Mouse (Mus musculus): ENCODE results near the gene Upb1. TPM values are rescaled to one million over a fixed set of nuclear protein-coding genes. Genes with fewer than 3 reads are reported as not detected.
"Not testable (repeated sequence)": the region's sequence is repeated elsewhere in the genome, so short reads cannot be mapped to it uniquely, and the experiment has no call there.

Gene Upb1
- polyA plus RNA-seq, 1 experiment from 2014 or later: 0.21 TPM

- Histone ChIP-seq H3K9me3 (ENCODE audit: control insufficient read depth, low read length) (no peaks in the 10 kb centered on the region), H3K4me1 (ENCODE audit: control insufficient read depth, insufficient read depth, low read length) (no peaks in the 10 kb centered on the region), H3K27me3 (ENCODE audit: control insufficient read depth, insufficient read depth, low read length) (no peaks in the 10 kb centered on the region), H3K4me2 (ENCODE audit: low read depth, severe bottlenecking) (no peak overlapping the region), H3K36me3 (ENCODE audit: control insufficient read depth, insufficient read depth, low read length) (no peaks in the 10 kb centered on the region), H3K9ac (ENCODE audit: low read length) (no peak overlapping the region), H3K27ac (replicated peaks; ENCODE audit: low read depth, low read length) (no peak overlapping the region), H3K4me3 (ENCODE audit: low read depth, low read length) (no peak overlapping the region)
- ATAC-seq (ENCODE audit: insufficient number of reproducible peaks, low FRiP score, low TSS enrichment, low read depth) (no peak), DNase-seq (ENCODE audit: low spot score) (no peak)
- 84% methylated on average over 2 of the region's 2 CpGs for WGBS
Measured at GRCm38 (mm10) chr10:75390156-75390555, 10.8 kb upstream of the Upb1 start.

- no peak for DNase-seq (ENCODE audit: low spot score)
- Histone ChIP-seq H3K4me1 (ENCODE audit: control insufficient read depth, insufficient read depth, low read length) (no peaks in the 10 kb centered on the region), H3K4me3 (ENCODE audit: low read depth, low read length) (no peak overlapping the region), H3K4me2 (ENCODE audit: low read depth, severe bottlenecking) (no peak overlapping the region), H3K27me3 (ENCODE audit: control insufficient read depth, insufficient read depth, low read length) (no peaks in the 10 kb centered on the region), H3K27ac (replicated peaks; ENCODE audit: low read depth, low read length) (no peak overlapping the region), H3K36me3 (ENCODE audit: control insufficient read depth, insufficient read depth, low read length) (no peaks in the 10 kb centered on the region), H3K9ac (ENCODE audit: low read length) (no peak overlapping the region), H3K9me3 (ENCODE audit: control insufficient read depth, low read length) (no peaks in the 10 kb centered on the region)
- WGBS: 82% methylated on average over 4 of the region's 4 CpGs
- ATAC-seq (ENCODE audit: insufficient number of reproducible peaks, low FRiP score, low TSS enrichment, low read depth): no peak
Measured at GRCm38 (mm10) chr10:75390832-75391231, 10.1 kb upstream of the Upb1 start.

DNA sequence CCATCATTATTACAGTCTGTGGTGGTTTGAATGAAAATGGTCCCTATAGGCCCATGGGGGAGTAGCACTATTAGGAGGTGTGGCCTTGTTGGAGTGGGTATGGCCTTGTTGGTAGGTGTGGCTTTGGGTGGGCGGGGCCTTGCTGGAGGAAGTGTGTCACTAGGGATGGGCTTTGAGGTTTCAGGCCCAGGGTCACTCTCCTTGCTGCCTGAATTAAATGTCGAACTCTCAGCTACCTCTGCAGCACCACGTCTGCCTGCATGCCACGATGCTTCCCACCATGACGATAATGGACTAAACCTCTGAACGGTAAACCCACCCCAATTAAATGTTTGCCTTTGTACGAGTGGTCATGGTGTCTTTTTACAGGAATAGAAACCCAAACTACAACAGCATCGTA, 6.1 kb upstream of the Upb1 start:
- H3K9me3 ChIP-seq (ENCODE audit: control insufficient read depth, low read length): no peaks in the 10 kb centered on the region
- no peaks in the 10 kb centered on the region for H3K36me3 ChIP-seq (ENCODE audit: control insufficient read depth, insufficient read depth, low read length)
- no peak overlapping the region for H3K9ac ChIP-seq (ENCODE audit: low read length)
- no peaks in the 10 kb centered on the region for H3K27me3 ChIP-seq (ENCODE audit: control insufficient read depth, insufficient read depth, low read length)
- H3K27ac ChIP-seq (replicated peaks; ENCODE audit: low read depth, low read length): no peak overlapping the region
- DNase-seq (ENCODE audit: low spot score): no peak
- no peaks in the 10 kb centered on the region for H3K4me1 ChIP-seq (ENCODE audit: control insufficient read depth, insufficient read depth, low read length)
- WGBS: 84% methylated on average over 8 of the region's 8 CpGs
- H3K4me2 ChIP-seq (ENCODE audit: low read depth, severe bottlenecking): no peak overlapping the region
- no peak for ATAC-seq (ENCODE audit: insufficient number of reproducible peaks, low FRiP score, low TSS enrichment, low read depth)
- H3K4me3 ChIP-seq (ENCODE audit: low read depth, low read length): no peak overlapping the region

DNA sequence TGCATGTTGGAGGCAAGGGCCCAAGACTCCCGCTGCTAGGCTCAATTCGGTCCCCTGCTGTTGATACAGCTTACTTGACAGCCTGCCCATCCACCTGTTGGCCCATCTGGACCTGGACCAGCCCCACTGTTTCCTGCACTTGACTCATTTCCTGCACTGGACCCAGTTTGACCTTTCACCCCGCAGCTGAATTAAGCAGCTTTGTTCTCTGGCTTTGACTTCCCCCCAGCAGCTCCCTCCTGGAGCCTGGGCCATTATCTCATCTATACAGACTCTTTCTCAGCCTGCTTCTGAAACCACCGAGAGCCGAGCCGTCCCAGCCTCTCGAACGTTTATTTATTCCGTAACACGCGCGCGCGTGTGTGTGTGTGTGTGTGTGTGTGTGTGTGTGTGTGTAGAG, 3.9 kb upstream of the Upb1 start:
- Histone ChIP-seq H3K4me3 (ENCODE audit: low read depth, low read length) (no peak overlapping the region), H3K9me3 (ENCODE audit: control insufficient read depth, low read length) (no peaks in the 10 kb centered on the region), H3K4me2 (ENCODE audit: low read depth, severe bottlenecking) (no peak overlapping the region), H3K27ac (replicated peaks; ENCODE audit: low read depth, low read length) (no peak overlapping the region), H3K27me3 (ENCODE audit: control insufficient read depth, insufficient read depth, low read length) (no peaks in the 10 kb centered on the region), H3K4me1 (ENCODE audit: control insufficient read depth, insufficient read depth, low read length) (no peaks in the 10 kb centered on the region), H3K36me3 (ENCODE audit: control insufficient read depth, insufficient read depth, low read length) (no peaks in the 10 kb centered on the region), H3K9ac (ENCODE audit: low read length) (no peak overlapping the region)
- DNase-seq (ENCODE audit: low spot score) (peak; percentile 25), ATAC-seq (ENCODE audit: insufficient number of reproducible peaks, low FRiP score, low TSS enrichment, low read depth) (no peak)
- WGBS: 64% methylated on average over 14 of the region's 14 CpGs

- Histone ChIP-seq H3K9ac (ENCODE audit: low read length) (no peak overlapping the region), H3K27ac (replicated peaks; ENCODE audit: low read depth, low read length) (no peak overlapping the region), H3K27me3 (ENCODE audit: control insufficient read depth, insufficient read depth, low read length) (no peaks in the 10 kb centered on the region), H3K4me2 (ENCODE audit: low read depth, severe bottlenecking) (no peak overlapping the region), H3K9me3 (ENCODE audit: control insufficient read depth, low read length) (no peaks in the 10 kb centered on the region), H3K4me3 (ENCODE audit: low read depth, low read length) (no peak overlapping the region), H3K36me3 (ENCODE audit: control insufficient read depth, insufficient read depth, low read length) (no peaks in the 10 kb centered on the region), H3K4me1 (ENCODE audit: control insufficient read depth, insufficient read depth, low read length) (no peaks in the 10 kb centered on the region)
- ATAC-seq (ENCODE audit: insufficient number of reproducible peaks, low FRiP score, low TSS enrichment, low read depth): no peak
- DNase-seq (ENCODE audit: low spot score): no peak
- 89% methylated on average over 8 of the region's 8 CpGs for WGBS
Measured at GRCm38 (mm10) chr10:75405916-75406315, 5.0 kb downstream of the Upb1 start.

DNA sequence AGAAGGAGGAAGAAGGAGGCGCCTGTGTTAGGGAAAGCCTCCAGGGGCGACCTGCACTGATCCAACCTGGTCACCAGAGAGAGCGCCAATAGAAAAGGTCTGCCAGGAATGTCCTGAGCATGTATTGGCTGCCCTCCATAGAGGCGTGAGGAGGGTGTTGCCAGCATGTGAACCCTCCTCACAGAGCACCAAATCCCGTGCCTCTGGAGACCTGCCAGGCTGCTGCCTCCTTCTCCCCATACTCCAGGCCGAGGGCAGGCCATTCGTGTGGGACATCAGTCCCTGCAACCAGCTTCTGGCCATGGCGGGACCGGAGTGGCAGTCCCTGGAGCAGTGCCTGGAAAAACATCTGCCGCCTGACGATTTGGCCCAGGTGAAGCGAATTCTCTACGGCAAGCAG, 5.8 kb downstream of the Upb1 start:
- ATAC-seq (ENCODE audit: insufficient number of reproducible peaks, low FRiP score, low TSS enrichment, low read depth) (0 out of 2 replicates have a peak, but pooled peaks have one; percentile 3), DNase-seq (ENCODE audit: low spot score) (no peak)
- WGBS: 44% methylated on average over 13 of the region's 13 CpGs
- H3K4me2 ChIP-seq (ENCODE audit: low read depth, severe bottlenecking): no peak overlapping the region
- no peaks in the 10 kb centered on the region for H3K27me3 ChIP-seq (ENCODE audit: control insufficient read depth, insufficient read depth, low read length)
- no peaks in the 10 kb centered on the region for H3K4me1 ChIP-seq (ENCODE audit: control insufficient read depth, insufficient read depth, low read length)
- no peak overlapping the region for H3K9ac ChIP-seq (ENCODE audit: low read length)
- H3K4me3 ChIP-seq (ENCODE audit: low read depth, low read length): no peak overlapping the region
- H3K36me3 ChIP-seq (ENCODE audit: control insufficient read depth, insufficient read depth, low read length): no peaks in the 10 kb centered on the region
- no peak overlapping the region for H3K27ac ChIP-seq (replicated peaks; ENCODE audit: low read depth, low read length)
- no peaks in the 10 kb centered on the region for H3K9me3 ChIP-seq (ENCODE audit: control insufficient read depth, low read length)

DNA sequence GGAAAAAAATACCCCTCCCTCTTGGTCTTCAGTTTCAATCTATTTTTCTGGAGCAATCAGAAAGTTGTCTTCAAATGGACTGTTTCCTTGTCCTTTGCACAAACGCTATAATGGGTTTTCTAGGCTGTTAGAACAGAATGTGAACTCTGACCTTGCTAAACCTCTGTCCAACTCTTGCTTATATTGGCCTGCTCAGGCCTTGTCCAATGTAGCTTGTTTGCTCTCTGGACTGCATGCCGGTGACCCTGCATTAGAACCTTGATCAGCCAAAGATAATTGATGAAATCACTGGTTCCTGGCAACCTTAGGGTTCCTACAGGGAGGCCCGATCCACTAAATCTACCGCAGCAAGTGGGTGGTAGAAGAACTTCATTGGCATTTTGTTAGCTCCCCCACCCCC, 6.8 kb downstream of the Upb1 start:
- DNase-seq (ENCODE audit: low spot score): no peak
- 77% methylated on average over 4 of the region's 4 CpGs for WGBS
- Histone ChIP-seq H3K27me3 (ENCODE audit: control insufficient read depth, insufficient read depth, low read length) (no peaks in the 10 kb centered on the region), H3K4me1 (ENCODE audit: control insufficient read depth, insufficient read depth, low read length) (no peaks in the 10 kb centered on the region), H3K36me3 (ENCODE audit: control insufficient read depth, insufficient read depth, low read length) (no peaks in the 10 kb centered on the region), H3K27ac (replicated peaks; ENCODE audit: low read depth, low read length) (no peak overlapping the region), H3K4me2 (ENCODE audit: low read depth, severe bottlenecking) (no peak overlapping the region), H3K9me3 (ENCODE audit: control insufficient read depth, low read length) (no peaks in the 10 kb centered on the region), H3K4me3 (ENCODE audit: low read depth, low read length) (no peak overlapping the region), H3K9ac (ENCODE audit: low read length) (no peak overlapping the region)
- no peak for ATAC-seq (ENCODE audit: insufficient number of reproducible peaks, low FRiP score, low TSS enrichment, low read depth)

DNA sequence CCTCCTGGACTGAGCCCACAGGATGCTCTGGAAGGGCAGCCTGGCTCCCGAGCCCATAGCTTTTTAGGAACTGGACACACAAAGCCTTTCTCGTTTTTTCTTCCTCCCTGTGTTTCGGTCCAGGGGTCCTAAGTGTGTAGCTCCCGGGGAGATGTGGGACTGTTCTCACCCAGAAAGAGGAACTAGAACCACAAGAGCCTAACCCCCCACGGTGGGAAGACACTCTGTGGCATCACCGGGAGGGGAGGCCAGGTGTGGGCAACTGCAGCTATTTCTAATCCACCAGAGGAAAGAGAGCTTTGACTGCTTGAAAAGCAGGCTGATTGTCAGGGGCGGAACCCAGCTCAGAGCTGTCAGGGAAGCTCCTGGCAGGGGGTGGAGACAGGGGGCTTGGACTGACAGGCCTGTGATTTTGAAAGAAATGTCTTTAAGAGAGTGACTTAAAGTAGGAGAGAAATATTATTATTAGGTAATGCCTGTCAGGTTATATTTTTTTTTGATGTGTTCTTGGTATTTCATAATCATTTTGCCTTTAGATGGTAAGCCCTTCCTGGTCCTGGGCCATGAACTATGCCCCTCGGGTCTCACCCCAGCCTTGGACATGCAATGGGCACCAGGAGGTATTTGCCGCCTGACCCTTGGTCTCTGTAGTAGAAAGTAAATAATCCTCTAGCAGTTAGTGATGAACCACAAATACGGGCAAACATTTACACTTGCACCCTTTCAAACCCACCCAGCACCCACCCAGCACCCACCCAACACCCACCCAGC, 10.6 kb downstream of the Upb1 start:
- H3K9me3 ChIP-seq (ENCODE audit: control insufficient read depth, low read length); ATAC-seq (ENCODE audit: insufficient number of reproducible peaks, low FRiP score, low TSS enrichment, low read depth); H3K27me3 ChIP-seq (ENCODE audit: control insufficient read depth, insufficient read depth, low read length); H3K9ac ChIP-seq (ENCODE audit: low read length); H3K4me2 ChIP-seq (ENCODE audit: low read depth, severe bottlenecking); H3K27ac ChIP-seq (replicated peaks; ENCODE audit: low read depth, low read length); H3K4me3 ChIP-seq (ENCODE audit: low read depth, low read length); H3K36me3 ChIP-seq (ENCODE audit: control insufficient read depth, insufficient read depth, low read length); DNase-seq (ENCODE audit: low spot score); H3K4me1 ChIP-seq (ENCODE audit: control insufficient read depth, insufficient read depth, low read length): not testable (repeated sequence)
- WGBS: 49% methylated on average over 9 of the region's 10 CpGs

Measured in limb, embryonic 11.5 days (tissue).